8 mouse cellular contexts compared by ENCODE assay signal in the genomic region with DNA sequence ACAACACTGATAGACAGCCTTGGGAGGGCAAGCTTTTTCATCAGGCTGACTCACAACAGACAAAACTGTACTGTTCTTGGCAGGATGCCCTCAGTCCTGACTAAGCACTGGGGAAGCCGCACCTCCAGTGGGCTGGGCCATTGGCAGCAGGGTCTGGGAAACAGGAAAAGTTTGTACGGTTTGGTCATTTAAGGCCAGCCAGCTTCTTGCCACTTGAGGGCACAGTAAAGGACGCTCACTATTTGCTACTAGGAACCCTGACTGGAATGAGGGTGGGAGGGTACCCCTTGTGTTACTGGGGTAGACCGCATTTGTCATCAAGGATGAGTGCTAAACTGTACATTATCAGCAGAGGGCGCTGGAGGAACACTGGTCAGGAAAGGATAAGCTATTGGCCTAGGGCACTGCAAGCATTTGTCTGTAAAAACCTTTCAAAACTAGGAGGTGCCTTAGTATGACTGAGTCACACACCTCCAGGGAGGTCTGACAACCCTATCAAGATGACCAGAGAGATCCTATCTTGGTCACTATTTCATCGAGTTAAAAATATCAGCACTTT. TPM values are rescaled to one million over a fixed set of nuclear protein-coding genes. Genes with fewer than 3 reads are reported as not detected.
A peak's percentile ranks its signal among the peaks of the same experiment; 100 is the strongest.
DNase-seq lines count a peak whose midpoint lies in the region; ATAC-seq lines count a peak whose summit lies in the region.

No protein-coding gene starts in this region.

- peaks cover 13% of the 10 kb centered on the region for H3K36me3 ChIP-seq in hindbrain, embryonic 13.5 days

- H3K27me3 ChIP-seq in hindbrain, embryonic 13.5 days: no peaks in the 10 kb centered on the region

- no peak overlapping the region for H3K4me3 ChIP-seq in hindbrain, embryonic 13.5 days

- DNase-seq in NIH3T3 (ENCODE audit: low read depth): peak; percentile 99
- DNase-seq in cerebellum, postnatal 10 days: peak; percentile 92 to 94
- peak; percentile 72 to 85 for DNase-seq in frontal cortex, postnatal 14 days (ENCODE audit: low spot score in 2 of 2)
- DNase-seq in layer of hippocampus, postnatal 25 days (ENCODE audit: extremely low spot score in 1 of 2, low spot score in 1 of 2): peak; percentile 77 to 85
- peak; percentile 97 for DNase-seq in lung, postnatal 36 days
- DNase-seq in retina, postnatal 1 day: peak; percentile 87
- DNase-seq in urinary bladder, adult 18-20 months (ENCODE audit: low spot score in 2 of 2): peak; percentile 86 to 94

- no peaks in the 10 kb centered on the region for H3K9me3 ChIP-seq in hindbrain, embryonic 13.5 days

- peak; percentile 80 for ATAC-seq in hindbrain, embryonic 13.5 days (ENCODE audit: low FRiP score)

- 52% methylated on average over 6 of the region's 6 CpGs for WGBS in hindbrain, embryonic 13.5 days

- no peak overlapping the region for H3K9ac ChIP-seq in hindbrain, embryonic 13.5 days

- H3K27ac ChIP-seq in hindbrain, embryonic 13.5 days: peak overlapping the region; percentile 15

- peaks cover 11% of the 10 kb centered on the region for H3K4me1 ChIP-seq in hindbrain, embryonic 13.5 days (replicated peaks)

- H3K4me2 ChIP-seq in hindbrain, embryonic 13.5 days: no peak overlapping the region; the same call in 1 of the 2 replicates

RNA-seq across cellular contexts. Expression of gene Cdh15, which starts 58.8 kb away (rescaled TPM):
- polyA plus RNA-seq in hindbrain, embryonic 13.5 days (2015; fragmentation: Nextera tagmentation; extraction: Ambion mirVana): 1.5 and 1.8 TPM in 2 replicates
- total RNA-seq in layer of hippocampus, postnatal 25 days (2021): 1 to 10 TPM in 1 of 2 experiments, under 1 TPM in 1; 0.70 to 1.2 TPM
